Mouse (Mus musculus) megakaryocyte, embryonic 14.5 days (primary cell): ENCODE results near the gene Pycr1. TPM values are rescaled to one million over a fixed set of nuclear protein-coding genes. Genes with fewer than 3 reads are reported as not detected.

ENCODE experiments used
- H3K27me3 ChIP-seq: replicated peaks from 2 replicates; pipeline ENCODE3; 2012; ENCODE audit warnings: inconsistent platforms
- H3K36me3 ChIP-seq: replicated peaks from 2 replicates; pipeline ENCODE3; 2012; ENCODE audit warnings: low read length, inconsistent platforms, mixed read lengths
- H3K4me1 ChIP-seq: 2 replicates; pipeline ENCODE4 v1.6.1; 2012; ENCODE audit warnings: inconsistent platforms
- H3K4me3 ChIP-seq: replicated peaks from 2 replicates; pipeline ENCODE3; 2012; ENCODE audit warnings: moderate library complexity, mild to moderate bottlenecking, inconsistent platforms
- H3K9me3 ChIP-seq: 2 replicates; pipeline ENCODE4 v1.6.1; 2012; ENCODE audit warnings: inconsistent platforms
- FLI1 ChIP-seq: IDR thresholded peaks from 2 replicates; pipeline ENCODE4 v1.6.1; 2012; ENCODE audit warnings: low read length, inconsistent platforms, mixed read lengths
- GATA1 ChIP-seq: IDR thresholded peaks from 3 replicates; pipeline ENCODE4 v1.6.1; 2012; ENCODE audit warnings: mixed read lengths, low read length, inconsistent platforms, borderline replicate concordance
- polyA plus RNA-seq: library from polyadenylated mRNA; stranded (reverse); fragments of >175 nt; gene quantifications from 2 replicates; pipeline ENCODE4 v1.2.3, GENCODE M21; 2012; ENCODE audit warnings: low replicate concordance; ENCODE audit not compliant: insufficient read depth

The Pycr1 gene
- polyA plus RNA-seq, 1 experiment: 3.6 TPM

GRCm38 (mm10) chr11:120617519-120618112 is 26.0 kb downstream of the Pycr1 start, which contains the start of gene Pcyt2:
Gene Pcyt2 (minus strand): TSS chr11:120617936.
- TF ChIP-seq GATA1 (no peak), FLI1 (no peak)
- Histone ChIP-seq H3K4me1 (peaks cover 85% of the 10 kb centered on the region), H3K9me3 (no peaks in the 10 kb centered on the region), H3K27me3 (no peaks in the 10 kb centered on the region), H3K36me3 (peaks cover 86% of the 10 kb centered on the region), H3K4me3 (peak within 1 kb of the TSS; percentile 97)

GRCm38 (mm10) chr11:120616617-120617294 is 26.8 kb downstream of the Pycr1 start:
- Histone ChIP-seq H3K27me3 (no peaks in the 10 kb centered on the region), H3K4me3 (peak overlapping the region; percentile 97), H3K36me3 (peaks cover 86% of the 10 kb centered on the region), H3K9me3 (no peaks in the 10 kb centered on the region), H3K4me1 (peaks cover 85% of the 10 kb centered on the region)
- TF ChIP-seq GATA1: no peak
- no peak for TF ChIP-seq FLI1

GRCm38 (mm10) chr11:120615606-120616203 is 27.9 kb downstream of the Pycr1 start:
- no peak for TF ChIP-seq FLI1
- TF ChIP-seq GATA1: no peak
- Histone ChIP-seq H3K4me3 (peak overlapping the region; percentile 88), H3K27me3 (no peaks in the 10 kb centered on the region), H3K9me3 (no peaks in the 10 kb centered on the region), H3K36me3 (peaks cover 86% of the 10 kb centered on the region), H3K4me1 (peaks cover 87% of the 10 kb centered on the region)

GRCm38 (mm10) chr11:120615167-120615566 is 28.4 kb downstream of the Pycr1 start:
- peak overlapping the region; percentile 88 for H3K4me3 ChIP-seq
- no peaks in the 10 kb centered on the region for H3K9me3 ChIP-seq
- H3K4me1 ChIP-seq: peaks cover 86% of the 10 kb centered on the region
- peaks cover 86% of the 10 kb centered on the region for H3K36me3 ChIP-seq
- no peak for TF ChIP-seq FLI1
- no peaks in the 10 kb centered on the region for H3K27me3 ChIP-seq

- no peak overlapping the region for H3K4me3 ChIP-seq
- peaks cover 84% of the 10 kb centered on the region for H3K36me3 ChIP-seq
- H3K9me3 ChIP-seq: no peaks in the 10 kb centered on the region
- peaks cover 85% of the 10 kb centered on the region for H3K4me1 ChIP-seq
- no peak for TF ChIP-seq GATA1
- TF ChIP-seq FLI1: no peak
- no peaks in the 10 kb centered on the region for H3K27me3 ChIP-seq
Measured at GRCm38 (mm10) chr11:120613976-120614375, 29.6 kb downstream of the Pycr1 start.

- Histone ChIP-seq H3K9me3 (no peaks in the 10 kb centered on the region), H3K4me3 (no peak overlapping the region), H3K27me3 (no peaks in the 10 kb centered on the region), H3K36me3 (peaks cover 84% of the 10 kb centered on the region), H3K4me1 (peaks cover 85% of the 10 kb centered on the region)
- no peak for TF ChIP-seq GATA1
Measured at GRCm38 (mm10) chr11:120613481-120613972, 30.0 kb downstream of the Pycr1 start.

GRCm38 (mm10) chr11:120612763-120613162 is 30.8 kb downstream of the Pycr1 start:
- no peak for TF ChIP-seq GATA1
- TF ChIP-seq FLI1: no peak

GRCm38 (mm10) chr11:120610477-120611046 is 33.0 kb downstream of the Pycr1 start:
- H3K27me3 ChIP-seq: no peaks in the 10 kb centered on the region
- H3K9me3 ChIP-seq: no peaks in the 10 kb centered on the region
- H3K4me1 ChIP-seq: peaks cover 86% of the 10 kb centered on the region
- H3K36me3 ChIP-seq: peaks cover 97% of the 10 kb centered on the region
- no peak overlapping the region for H3K4me3 ChIP-seq
- TF ChIP-seq GATA1 (no peak), FLI1 (no peak)

More at GRCm38 (mm10) chr11:120612763-120613162, 30.8 kb downstream of the Pycr1 start:
- Histone ChIP-seq H3K9me3 (no peaks in the 10 kb centered on the region), H3K27me3 (no peaks in the 10 kb centered on the region), H3K4me3 (peak overlapping the region; percentile 5), H3K4me1 (peaks cover 85% of the 10 kb centered on the region), H3K36me3 (peaks cover 85% of the 10 kb centered on the region)

GRCm38 (mm10) chr11:120609250-120609649 is 34.3 kb downstream of the Pycr1 start:
- H3K27me3 ChIP-seq: no peaks in the 10 kb centered on the region
- H3K4me1 ChIP-seq: peaks cover 82% of the 10 kb centered on the region
- H3K36me3 ChIP-seq: peaks cover 98% of the 10 kb centered on the region

More at GRCm38 (mm10) chr11:120609250-120609649, 34.3 kb downstream of the Pycr1 start:
- Histone ChIP-seq H3K9me3 (no peaks in the 10 kb centered on the region), H3K4me3 (no peak overlapping the region)
- TF ChIP-seq FLI1 (no peak), GATA1 (no peak)
